30 mouse cellular contexts compared by ENCODE assay signal in the genomic region with DNA sequence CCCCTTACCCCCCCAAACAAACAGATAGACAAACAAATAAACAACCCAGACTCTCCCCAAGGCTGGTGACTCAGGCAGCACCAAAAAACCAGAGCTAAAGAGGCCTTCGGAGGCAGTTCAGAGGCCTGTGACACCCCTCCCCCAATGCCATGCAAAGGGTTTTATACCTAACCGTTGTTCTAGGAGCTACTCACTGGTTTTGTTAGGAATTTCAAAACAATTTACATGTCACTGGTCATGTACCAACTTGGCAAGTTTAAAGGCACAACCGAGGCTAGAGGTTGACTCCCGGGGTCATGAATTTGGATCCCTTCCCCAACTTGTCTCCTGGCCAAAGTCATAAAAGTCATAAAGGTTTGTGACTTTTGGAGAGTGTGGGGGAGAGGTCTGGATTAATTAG. TPM values are rescaled to one million over a fixed set of nuclear protein-coding genes. Genes with fewer than 3 reads are reported as not detected.
DNase-seq lines count a peak whose midpoint lies in the region; ATAC-seq and TF ChIP-seq lines count a peak whose summit lies in the region.
"Had no signal": no experiment of that assay in that cellular context is flagged by ENCODE, and none has a peak within 500 bp of the region (broad histone marks: within the 10 kb centered on the region; RNA-seq: fewer than 3 reads in every experiment).

No protein-coding gene starts in this region.

- no peak overlapping the region for H3K9ac ChIP-seq in intestine, embryonic 16.5 days (ENCODE audit: low read depth, low read length)
- no peak overlapping the region for H3K9ac ChIP-seq in intestine, postnatal 0 days (ENCODE audit: low read depth, low read length)
- no peak overlapping the region for H3K9ac ChIP-seq in kidney, embryonic 14.5 days (ENCODE audit: low read depth, low read length)
- H3K9ac ChIP-seq: forebrain, postnatal 0 days; hindbrain, embryonic 14.5 days had no signal

- H3K27me3 ChIP-seq in intestine, embryonic 16.5 days (replicated peaks; ENCODE audit: control insufficient read depth, insufficient read depth, low read length), result no peaks in the 10 kb centered on the region
- no peaks in the 10 kb centered on the region for H3K27me3 ChIP-seq in intestine, postnatal 0 days (replicated peaks; ENCODE audit: control insufficient read depth, insufficient read depth, low read length)
- H3K27me3 ChIP-seq in kidney, embryonic 14.5 days (ENCODE audit: control insufficient read depth, insufficient read depth, low read length), result no peaks in the 10 kb centered on the region
- no peaks in the 10 kb centered on the region for H3K27me3 ChIP-seq in forebrain, embryonic 10.5 days (ENCODE audit: poor library complexity, severe bottlenecking)
- H3K27me3 ChIP-seq: CH12.LX had no signal

- no peaks in the 10 kb centered on the region for H3K36me3 ChIP-seq in intestine, embryonic 16.5 days (ENCODE audit: control insufficient read depth, insufficient read depth, low read length)
- no peaks in the 10 kb centered on the region for H3K36me3 ChIP-seq in intestine, postnatal 0 days (ENCODE audit: control insufficient read depth, insufficient read depth)
- no peaks in the 10 kb centered on the region for H3K36me3 ChIP-seq in kidney, embryonic 14.5 days (ENCODE audit: control insufficient read depth, insufficient read depth, low read length)
- no peaks in the 10 kb centered on the region for H3K36me3 ChIP-seq in forebrain, embryonic 10.5 days (replicated peaks)
- H3K36me3 ChIP-seq: hindbrain, embryonic 10.5 days had no signal

- ATAC-seq in intestine, embryonic 16.5 days, result no peak
- ATAC-seq in intestine, postnatal 0 days, result no peak
- no peak for ATAC-seq in kidney, embryonic 14.5 days (ENCODE audit: low FRiP score, low TSS enrichment)
- ATAC-seq: activated CD4-positive, CD25-positive, alpha-beta regulatory T cell, adult 4 months; forebrain, embryonic 14.5 days; forebrain, postnatal 0 days; hindbrain, postnatal 0 days had no signal

- no peak overlapping the region for H3K4me2 ChIP-seq in intestine, embryonic 16.5 days (ENCODE audit: low read depth, low read length)
- no peak overlapping the region for H3K4me2 ChIP-seq in intestine, postnatal 0 days (replicated peaks; ENCODE audit: low read depth)
- no peak overlapping the region for H3K4me2 ChIP-seq in kidney, embryonic 14.5 days (replicated peaks; ENCODE audit: low read depth, low read length)
- H3K4me2 ChIP-seq: heart, embryonic 11.5 days; hindbrain, embryonic 14.5 days had no signal

- no peak overlapping the region for H3K4me3 ChIP-seq in intestine, embryonic 16.5 days (ENCODE audit: low read length)
- no peak overlapping the region for H3K4me3 ChIP-seq in intestine, postnatal 0 days (ENCODE audit: low read depth, low read length)
- no peak overlapping the region for H3K4me3 ChIP-seq in kidney, embryonic 14.5 days (ENCODE audit: low read length)
- H3K4me3 ChIP-seq in forebrain, embryonic 10.5 days, result no peak overlapping the region
- H3K4me3 ChIP-seq: gastrocnemius, adult 2 months; hindbrain, embryonic 10.5 days had no signal

- peak overlapping the region; percentile 98; the same call in 1 of the 2 replicates for H3K27ac ChIP-seq in intestine, embryonic 16.5 days (ENCODE audit: low read length)
- no peak overlapping the region for H3K27ac ChIP-seq in intestine, postnatal 0 days (ENCODE audit: low read depth, low read length)
- H3K27ac ChIP-seq in kidney, embryonic 14.5 days (ENCODE audit: low read depth, low read length), result no peak overlapping the region
- no peak overlapping the region for H3K27ac ChIP-seq in forebrain, embryonic 10.5 days
- H3K27ac ChIP-seq: gastrocnemius, adult 2 months; hindbrain, embryonic 14.5 days; hindbrain, postnatal 0 days had no signal

- WGBS in intestine, embryonic 16.5 days, result 72% methylated on average over 4 of the region's 4 CpGs
- WGBS in intestine, postnatal 0 days, result 65% methylated on average over 4 of the region's 4 CpGs
- WGBS in kidney, embryonic 14.5 days, result 45% methylated on average over 4 of the region's 4 CpGs
- 85% methylated on average over 4 of the region's 4 CpGs for WGBS in forebrain, embryonic 10.5 days

- H3K4me1 ChIP-seq in intestine, embryonic 16.5 days (ENCODE audit: control insufficient read depth, insufficient read depth, low read length), result peaks cover 18% of the 10 kb centered on the region
- H3K4me1 ChIP-seq in intestine, postnatal 0 days (replicated peaks; ENCODE audit: control insufficient read depth, insufficient read depth, low read length), result no peaks in the 10 kb centered on the region
- peaks cover 6% of the 10 kb centered on the region for H3K4me1 ChIP-seq in kidney, embryonic 14.5 days (ENCODE audit: control insufficient read depth, insufficient read depth, low read length)
- peaks cover 37% of the 10 kb centered on the region for H3K4me1 ChIP-seq in forebrain, embryonic 10.5 days

- no peak for TF ChIP-seq CTCF in intestine, postnatal 0 days (IDR thresholded peaks at IDR 0.05; ENCODE audit: low read depth)

- DNase-seq in kidney, postnatal 36 days, result peak; percentile 26 to 36
- peak; percentile 69 for DNase-seq in ZHBTc4 (ENCODE audit: low read depth, low spot score)
- DNase-seq in heart, postnatal 36 days, result no peak
- no peak for DNase-seq in forebrain, embryonic 10.5 days (ENCODE audit: extremely low spot score, low spot score)
- DNase-seq: adrenal gland, postnatal 10 days; adrenal gland, postnatal 36 days; B cell, adult 2 months; cerebellum, adult 18-20 months; cerebellum, adult 9-10 months; cerebellum, postnatal 14 days; forebrain, postnatal 0 days; gastrocnemius, adult 2 months; gastrocnemius, postnatal 14 days; heart, adult 11 months had no signal

- H3K9me3 ChIP-seq in intestine, embryonic 16.5 days (ENCODE audit: control insufficient read depth, low read length), result no peaks in the 10 kb centered on the region
- H3K9me3 ChIP-seq in intestine, postnatal 0 days (ENCODE audit: control insufficient read depth), result no peaks in the 10 kb centered on the region
- no peaks in the 10 kb centered on the region for H3K9me3 ChIP-seq in kidney, embryonic 14.5 days (ENCODE audit: control insufficient read depth, low read length)
- no peaks in the 10 kb centered on the region for H3K9me3 ChIP-seq in forebrain, embryonic 10.5 days
- H3K9me3 ChIP-seq: hindbrain, embryonic 10.5 days had no signal

- intact Hi-C loops in heart, postnatal 36 days (cut with DNase I), result no loop called here

RNA-seq across cellular contexts. Expression of a gene that starts 32.9 kb away (rescaled TPM):
- 0.71 and 0.77 TPM in 2 replicates for polyA plus RNA-seq in intestine, embryonic 16.5 days (2015; fragmentation: Nextera tagmentation; extraction: Ambion mirVana)
- 1.7 and 2.0 TPM in 2 replicates for polyA plus RNA-seq in intestine, postnatal 0 days (2015; fragmentation: Nextera tagmentation; extraction: Ambion mirVana)
- not detected in 2 replicates for polyA plus RNA-seq in kidney, embryonic 14.5 days (2014; fragmentation: Nextera tagmentation; extraction: Ambion mirVana)
- total RNA-seq in heart, postnatal 36 days (2021), result 1 to 10 TPM in 1 of 2 experiments, under 1 TPM in 1; 0.92 to 1.0 TPM
- not detected in 2 replicates for polyA plus RNA-seq in forebrain, embryonic 10.5 days (2016; fragmentation: Nextera tagmentation; extraction: Ambion mirVana)
- total RNA-seq: CH12.LX, MEL had no signal
- polyA plus RNA-seq: activated CD4-positive, CD25-positive, alpha-beta regulatory T cell, adult 4 months; embryonic facial prominence, embryonic 11.5 days; forebrain, embryonic 11.5 days; heart, embryonic 11.5 days; heart, embryonic 14.5 days; heart, postnatal 0 days; hindbrain, embryonic 10.5 days had no signal

RNA-seq across cellular contexts. Expression of a gene that starts 53.8 kb away (rescaled TPM):
- polyA plus RNA-seq in intestine, embryonic 16.5 days (2015; fragmentation: Nextera tagmentation; extraction: Ambion mirVana), result 21.4 and 56.5 TPM in 2 replicates
- 66.6 and 68.8 TPM in 2 replicates for polyA plus RNA-seq in intestine, postnatal 0 days (2015; fragmentation: Nextera tagmentation; extraction: Ambion mirVana)
- polyA plus RNA-seq in kidney, embryonic 14.5 days (2014; fragmentation: Nextera tagmentation; extraction: Ambion mirVana), result 32.0 and 44.5 TPM in 2 replicates
- total RNA-seq in heart, postnatal 36 days (2021), result 10 to 100 TPM; 21.1 to 26.7 TPM
- 37.6 and 39.2 TPM in 2 replicates for polyA plus RNA-seq in forebrain, embryonic 10.5 days (2016; fragmentation: Nextera tagmentation; extraction: Ambion mirVana)

RNA-seq across cellular contexts. Expression of a gene that starts 58.0 kb away (rescaled TPM):
- 264 and 267 TPM in 2 replicates for polyA plus RNA-seq in intestine, embryonic 16.5 days (2015; fragmentation: Nextera tagmentation; extraction: Ambion mirVana)
- 159 and 164 TPM in 2 replicates for polyA plus RNA-seq in intestine, postnatal 0 days (2015; fragmentation: Nextera tagmentation; extraction: Ambion mirVana)
- polyA plus RNA-seq in kidney, embryonic 14.5 days (2014; fragmentation: Nextera tagmentation; extraction: Ambion mirVana), result 22.4 and 26.8 TPM in 2 replicates
- not detected for total RNA-seq in heart, postnatal 36 days (2021)
- polyA plus RNA-seq in forebrain, embryonic 10.5 days (2016; fragmentation: Nextera tagmentation; extraction: Ambion mirVana), result 3.3 and 4.0 TPM in 2 replicates
- total RNA-seq: adrenal gland, postnatal 36 days; forebrain, postnatal 0 days; heart, postnatal 25 days; MEL had no signal
- polyA plus RNA-seq: activated CD4-positive, CD25-positive, alpha-beta regulatory T cell, adult 4 months had no signal

Comparison
In these comparisons a context has a peak if more than half of its experiments do, and no peak if none do; other contexts are left out.
1. DNase-seq: peak in kidney, postnatal 36 days (2 of 2) and ZHBTc4 (single experiment); none in heart, postnatal 36 days (0 of 2) and forebrain, embryonic 10.5 days (single experiment).